Mouse (Mus musculus) cerebellum, adult 2 months (tissue): ENCODE measurements around the gene Adat3.

Experiments
- CTCF ChIP-seq: fragments of 200-500 bp; IDR thresholded peaks from 2 replicates; pipeline ENCODE4 v1.5.1; 2011; ENCODE audit warnings: low read depth, mild to moderate bottlenecking, control low read depth, low read length, moderate library complexity, borderline replicate concordance; ENCODE audit not compliant: insufficient read depth
- POLR2A ChIP-seq: fragments of 200-500 bp; IDR thresholded peaks from 2 replicates; pipeline ENCODE4 v1.6.1; 2011; ENCODE audit warnings: low read length, control low read depth, borderline replicate concordance; ENCODE audit not compliant: insufficient read depth

GRCm38 (mm10) chr10:80618181-80618580, 15.5 kb downstream of the Adat3 start:
- TF ChIP-seq CTCF (no peak), POLR2A (no peak)
